Mouse (Mus musculus) limb, embryonic 13.5 days (tissue): ENCODE data around the gene Erf. TPM values are rescaled to one million over a fixed set of nuclear protein-coding genes. Genes with fewer than 3 reads are reported as not detected.
A peak's percentile ranks its signal among the peaks of the same experiment; 100 is the strongest.
"Not testable (repeated sequence)": the region's sequence is repeated elsewhere in the genome, so short reads cannot be mapped to it uniquely, and the experiment has no call there.

Source experiments
- ATAC-seq: fragments of 200-750 bp; cut with Nextera tagmentation; 2 replicates; pipeline ENCODE4 v1.8.0; 2017; ENCODE audit warnings: low read depth, moderate number of reproducible peaks, moderate TSS enrichment; ENCODE audit not compliant: low FRiP score
- H3K27ac ChIP-seq: fragments of 300-500 bp; sonication (generic); 2 replicates; pipeline ENCODE4 v1.5.1; 2015; ENCODE audit warnings: inconsistent platforms, mild to moderate bottlenecking, moderate library complexity
- H3K27me3 ChIP-seq: fragments of 300-500 bp; sonication (generic); 2 replicates; pipeline ENCODE4 v1.6.1; 2015; ENCODE audit warnings: mild to moderate bottlenecking, inconsistent platforms
- H3K36me3 ChIP-seq: fragments of 300-500 bp; sonication (generic); 2 replicates; pipeline ENCODE4 v1.6.1; 2015; ENCODE audit warnings: inconsistent platforms, mild to moderate bottlenecking, moderate library complexity
- H3K4me1 ChIP-seq: fragments of 300-500 bp; sonication (generic); 2 replicates; pipeline ENCODE4 v1.6.1; 2015; ENCODE audit warnings: inconsistent platforms
- H3K4me2 ChIP-seq: fragments of 300-500 bp; sonication (generic); replicated peaks from 2 replicates; pipeline ENCODE4 v1.6.1; 2015; ENCODE audit warnings: inconsistent platforms, mild to moderate bottlenecking, moderate library complexity
- H3K4me3 ChIP-seq: fragments of 300-500 bp; sonication (generic); 2 replicates; pipeline ENCODE4 v1.5.1; 2015; ENCODE audit warnings: moderate library complexity, mild to moderate bottlenecking, inconsistent platforms
- H3K9ac ChIP-seq: fragments of 300-500 bp; sonication (generic); 2 replicates; pipeline ENCODE4 v1.6.1; 2015; ENCODE audit warnings: mild to moderate bottlenecking, inconsistent platforms
- H3K9me3 ChIP-seq: fragments of 300-500 bp; sonication (generic); 2 replicates; pipeline ENCODE4 v1.6.1; 2016; ENCODE audit warnings: inconsistent platforms
- whole genome bisulfite sequencing: fragments of 180-500 bp; shearing (Covaris S2); methylation state at CpG from one replicate; pipeline ENCODE4 v1.1.7; 2015; 5-methylcytosine and 5-hydroxymethylcytosine counted together
- polyA plus RNA-seq: library from polyadenylated mRNA; unstranded; fragments of >200 nt; fragmentation: Nextera tagmentation; extraction: Ambion mirVana; gene quantifications from 2 replicates; pipeline ENCODE4 v1.2.1, GENCODE M21; 2015

The Erf gene
- polyA plus RNA-seq, 1 experiment from 2014 or later: 25.6 TPM

DNA sequence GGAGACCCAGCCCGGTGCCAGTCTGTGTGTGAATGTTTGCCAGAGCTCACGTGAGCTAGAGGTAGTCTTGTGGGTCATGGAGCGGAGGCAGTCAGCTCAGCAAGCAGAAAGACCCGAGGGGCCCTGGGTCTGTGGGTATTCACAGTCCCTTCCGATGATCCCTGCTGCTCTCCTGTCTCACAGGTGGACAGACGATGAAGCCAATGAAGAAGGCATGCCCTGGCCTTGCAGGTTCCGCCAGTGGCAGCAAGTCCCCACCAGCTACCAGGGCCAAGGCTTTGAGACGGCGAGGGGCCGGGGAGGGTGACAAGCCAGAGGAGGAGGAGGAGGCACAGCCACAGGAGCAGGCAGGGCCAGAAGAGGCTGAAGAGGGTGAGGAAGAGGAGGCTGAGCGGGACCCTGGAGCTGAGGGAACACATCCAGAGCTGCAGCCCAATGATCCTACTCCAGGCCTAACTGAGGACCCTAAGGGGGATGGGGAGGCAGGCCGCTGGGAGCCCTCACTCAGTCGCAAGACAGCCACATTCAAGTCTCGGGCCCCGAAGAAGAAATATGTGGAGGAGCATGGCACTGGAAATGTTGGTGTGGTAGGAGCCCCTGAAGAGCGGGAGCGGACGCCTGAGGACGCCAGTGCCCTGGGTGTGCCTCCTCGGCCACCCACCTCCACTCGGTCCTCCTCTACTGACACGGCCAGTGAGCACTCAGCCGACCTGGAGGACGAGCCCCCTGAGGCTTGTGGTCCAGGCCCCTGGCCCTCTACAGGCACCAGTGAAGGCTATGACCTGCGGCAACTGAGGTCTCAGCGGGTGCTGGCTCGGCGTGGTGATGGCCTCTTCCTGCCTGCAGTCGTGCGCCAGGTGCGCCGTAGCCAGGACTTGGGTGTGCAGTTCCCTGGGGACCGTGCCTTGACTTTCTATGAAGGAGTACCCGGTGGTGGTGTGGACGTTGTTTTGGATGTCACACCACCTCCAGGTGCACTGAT is 20.4 kb upstream of the Erf start:
- H3K27me3 ChIP-seq: no peaks in the 10 kb centered on the region
- H3K4me1 ChIP-seq: peaks cover 52% of the 10 kb centered on the region
- no peak overlapping the region for H3K4me2 ChIP-seq
- no peak for ATAC-seq
- H3K9me3 ChIP-seq: no peaks in the 10 kb centered on the region
- no peak overlapping the region for H3K27ac ChIP-seq
- H3K4me3 ChIP-seq: no peak overlapping the region
- WGBS: 88% methylated on average over 35 of the region's 35 CpGs
- H3K9ac ChIP-seq: peak overlapping the region; percentile 13; the same call in 1 of the 2 replicates
- peaks cover 44% of the 10 kb centered on the region for H3K36me3 ChIP-seq

DNA sequence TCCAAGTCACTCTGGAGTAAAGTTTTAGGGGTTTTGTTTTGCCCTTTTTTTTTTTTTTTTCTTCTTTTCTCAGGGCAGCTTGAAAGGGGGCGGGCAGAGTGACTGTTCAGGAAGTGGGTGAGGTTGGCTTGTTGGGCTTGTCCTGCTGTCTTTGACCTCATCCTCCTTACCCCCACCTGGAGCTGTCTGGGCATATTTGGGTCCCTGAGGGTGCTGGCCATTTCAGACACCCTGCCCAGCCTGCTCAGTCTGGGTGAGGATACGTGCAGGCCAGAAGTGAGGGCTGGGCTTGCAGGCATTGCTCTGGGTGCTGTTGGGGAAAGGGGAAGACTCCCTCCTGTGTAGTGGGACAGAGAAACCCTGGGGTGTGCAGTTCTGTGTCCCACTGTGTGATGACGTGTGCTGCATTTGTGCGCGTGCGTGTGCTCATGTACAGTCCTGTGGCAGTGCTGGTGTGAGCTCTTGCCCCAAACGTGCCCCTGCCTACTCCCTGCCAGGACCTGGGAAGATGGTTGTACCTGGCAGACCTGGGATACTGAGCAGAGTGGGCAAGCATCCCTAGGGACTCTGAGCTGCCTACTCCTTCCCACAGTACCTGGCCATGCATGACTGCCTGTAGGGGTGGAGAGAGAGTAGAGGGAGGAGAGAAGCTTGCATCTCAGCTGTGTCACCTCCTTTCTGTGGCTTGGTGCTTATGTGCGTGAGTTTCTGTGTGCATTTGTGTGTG is 19.1 kb upstream of the Erf start:
- Histone ChIP-seq H3K9ac (peak overlapping the region; percentile 78), H3K36me3 (peaks cover 37% of the 10 kb centered on the region), H3K9me3 (no peaks in the 10 kb centered on the region), H3K4me1 (peaks cover 40% of the 10 kb centered on the region), H3K4me3 (peak overlapping the region; percentile 75), H3K27me3 (no peaks in the 10 kb centered on the region), H3K27ac (no peak overlapping the region; the same call in 1 of the 2 replicates), H3K4me2 (peak overlapping the region; percentile 74)
- WGBS: 88% methylated on average over 8 of the region's 8 CpGs
- no peak for ATAC-seq

DNA sequence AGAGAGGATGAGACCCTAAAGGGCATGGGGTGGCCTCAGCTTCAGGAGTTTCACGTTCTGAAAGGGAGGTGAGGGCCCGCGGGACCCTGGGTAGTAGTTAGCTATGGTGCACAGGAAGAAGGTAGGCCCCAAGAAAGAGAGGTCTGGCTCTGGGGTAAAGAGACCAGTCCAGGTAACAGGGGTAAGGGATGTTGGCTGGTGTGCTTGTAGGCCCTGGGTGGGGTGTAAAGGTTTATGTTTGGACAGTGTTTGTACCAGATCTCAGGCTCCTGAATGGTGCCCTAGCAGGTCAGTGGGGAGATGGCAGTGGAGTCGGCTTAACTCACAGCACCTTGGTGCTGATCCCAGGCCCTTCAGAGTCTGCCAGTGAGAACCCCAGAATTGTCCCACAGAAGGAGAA is 18.5 kb upstream of the Erf start:
- Histone ChIP-seq H3K4me3 (peak overlapping the region; percentile 75), H3K36me3 (peaks cover 34% of the 10 kb centered on the region), H3K27ac (peak overlapping the region; percentile 72; the same call in 1 of the 2 replicates), H3K9ac (peak overlapping the region; percentile 78), H3K4me2 (peak overlapping the region; percentile 74), H3K4me1 (peaks cover 33% of the 10 kb centered on the region), H3K27me3 (no peaks in the 10 kb centered on the region), H3K9me3 (no peaks in the 10 kb centered on the region)
- ATAC-seq: no peak
- 52% methylated on average over 4 of the region's 4 CpGs for WGBS

DNA sequence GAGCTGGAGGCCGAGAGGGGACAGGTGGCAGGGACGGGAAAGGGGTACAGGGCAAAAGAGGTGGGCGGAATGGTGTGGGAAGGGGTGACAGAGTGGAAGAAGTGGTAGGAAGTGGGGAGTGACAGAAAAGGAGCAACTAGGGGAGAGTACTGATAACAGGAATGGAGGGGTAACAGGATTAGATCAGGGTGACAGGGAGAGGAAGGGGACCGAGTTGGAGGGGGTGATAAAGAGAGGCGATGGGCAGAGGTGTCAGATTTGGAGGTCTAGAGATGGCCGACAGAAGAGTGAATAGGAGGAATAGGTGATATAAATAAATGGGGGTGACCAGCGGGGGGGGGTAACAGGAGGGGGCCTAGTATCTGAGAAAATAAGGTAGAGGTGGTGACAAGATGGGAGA is 18.0 kb upstream of the Erf start:
- no peaks in the 10 kb centered on the region for H3K9me3 ChIP-seq

DNA sequence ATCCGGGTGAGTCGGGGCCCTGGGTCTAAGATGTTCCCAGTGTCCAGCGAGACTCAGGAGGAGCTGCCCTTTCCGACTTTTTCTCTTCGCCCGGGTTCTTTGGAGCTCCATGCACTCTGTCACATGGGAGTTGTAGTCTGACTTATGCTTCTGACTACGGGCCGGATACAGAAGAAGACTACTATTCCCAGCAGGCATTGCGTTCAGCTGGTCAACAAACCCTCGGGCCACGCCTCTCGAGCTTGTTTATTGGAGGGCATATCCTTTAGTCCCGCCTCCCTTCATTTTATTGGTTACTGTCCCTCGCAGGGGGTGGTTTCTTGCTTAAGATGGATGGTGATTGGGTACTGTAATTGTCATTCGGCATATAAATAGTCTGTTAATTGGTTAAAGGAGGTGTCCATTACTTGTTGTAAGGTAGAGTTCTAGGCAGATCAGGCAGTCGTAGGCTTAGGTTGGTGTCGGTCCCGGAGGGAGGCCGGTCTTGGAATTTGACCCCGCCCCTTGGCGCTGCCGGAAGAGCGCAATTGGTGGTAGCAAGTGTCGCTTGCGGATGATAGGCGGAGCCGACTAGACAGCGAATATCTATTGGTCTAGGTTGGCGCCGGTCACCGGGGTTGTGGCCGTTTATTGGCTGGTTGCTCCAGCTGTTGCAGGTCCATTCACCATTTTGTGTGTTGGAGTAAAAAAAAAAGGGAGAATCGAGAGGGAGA is 17.3 kb upstream of the Erf start:
- 0% methylated on average over 33 of the region's 33 CpGs for WGBS
- Histone ChIP-seq H3K4me1 (peaks cover 23% of the 10 kb centered on the region), H3K36me3 (peaks cover 23% of the 10 kb centered on the region), H3K9me3 (no peaks in the 10 kb centered on the region), H3K27ac (peak overlapping the region; percentile 91), H3K4me3 (peak overlapping the region; percentile 75), H3K27me3 (no peaks in the 10 kb centered on the region), H3K9ac (peak overlapping the region; percentile 78), H3K4me2 (peak overlapping the region; percentile 74)
- ATAC-seq: peak; percentile 96

More for the DNA sequence above, 18.0 kb upstream of the Erf start:
- Histone ChIP-seq H3K36me3 (peaks cover 30% of the 10 kb centered on the region), H3K4me2 (peak overlapping the region; percentile 74), H3K27me3 (no peaks in the 10 kb centered on the region), H3K4me3 (peak overlapping the region; percentile 75), H3K9ac (peak overlapping the region; percentile 78), H3K27ac (peak overlapping the region; percentile 72; the same call in 1 of the 2 replicates), H3K4me1 (peaks cover 29% of the 10 kb centered on the region)
- under 1% methylated on average over 7 of the region's 7 CpGs for WGBS
- ATAC-seq: no peak

DNA sequence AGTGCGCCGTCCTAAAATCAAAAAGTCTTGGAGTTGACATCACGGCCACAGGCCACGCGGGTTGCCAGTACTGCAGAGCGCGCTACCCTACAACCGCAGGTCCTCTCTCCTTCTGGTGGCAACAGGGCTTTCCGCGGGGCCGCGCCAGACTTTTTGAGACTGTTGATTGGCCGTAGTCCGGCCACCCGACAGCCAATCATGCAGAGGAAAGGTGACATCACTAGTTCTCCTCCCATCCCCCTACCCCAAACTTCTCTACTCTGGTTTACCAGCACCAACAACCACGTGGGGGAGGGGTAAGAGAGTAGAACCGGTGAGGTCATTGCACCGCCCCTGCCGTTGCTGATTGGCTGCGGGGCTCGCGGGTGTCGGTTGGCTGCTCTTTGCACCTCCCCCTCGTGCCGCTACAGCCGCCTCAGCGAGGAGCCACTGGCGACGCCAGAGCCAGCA is 16.8 kb upstream of the Erf start, which contains the start of gene Cic:
Gene Cic (plus strand): TSS at position 404 of the 450 bp plus-strand sequence.
- WGBS: under 1% methylated on average over 29 of the region's 29 CpGs
- H3K27ac ChIP-seq: peak within 1 kb of the TSS; percentile 91
- H3K9ac ChIP-seq: peak within 1 kb of the TSS; percentile 78
- no peaks in the 10 kb centered on the region for H3K27me3 ChIP-seq
- peaks cover 17% of the 10 kb centered on the region for H3K36me3 ChIP-seq
- H3K4me3 ChIP-seq: peak within 1 kb of the TSS; percentile 75
- no peaks in the 10 kb centered on the region for H3K9me3 ChIP-seq
- ATAC-seq: peak; percentile 87
- H3K4me1 ChIP-seq: peaks cover 23% of the 10 kb centered on the region
- peak within 1 kb of the TSS; percentile 74 for H3K4me2 ChIP-seq

DNA sequence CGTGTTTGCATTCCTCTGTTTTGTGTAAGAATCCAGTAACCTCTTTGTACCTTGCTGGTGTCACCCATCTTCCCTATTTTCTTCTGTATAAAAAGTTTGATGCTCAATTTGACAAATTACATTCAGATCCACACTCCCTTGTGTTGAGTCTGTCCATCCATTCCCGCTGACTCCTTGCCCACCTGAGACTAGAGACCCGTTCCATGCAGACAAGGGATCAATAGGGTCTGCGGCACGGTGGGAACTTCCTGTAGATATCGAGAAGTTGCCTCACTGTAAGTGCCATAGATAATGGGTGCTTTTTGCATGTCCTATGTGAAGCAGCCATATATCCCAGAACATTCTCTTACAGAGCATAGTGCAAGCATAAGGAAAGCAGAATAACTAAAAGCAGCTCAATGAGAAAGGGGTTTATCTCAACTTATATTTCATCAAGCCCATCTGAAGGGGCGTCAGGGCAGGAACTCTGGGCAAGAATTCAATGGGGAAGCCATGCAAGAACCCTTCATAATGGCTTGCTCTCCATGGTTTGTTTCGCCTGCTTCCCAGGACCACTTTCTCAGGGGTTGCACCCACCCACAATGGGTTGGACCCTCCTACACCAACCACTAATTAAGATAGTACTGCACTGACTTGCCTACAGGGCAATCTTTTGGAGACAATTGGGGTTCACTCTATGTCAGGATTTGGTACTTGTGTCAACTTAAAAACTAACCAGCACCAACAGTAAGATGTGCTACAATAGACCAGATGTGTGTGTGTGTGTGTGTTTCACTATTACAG is 15.8 kb upstream of the Erf start:
- H3K36me3 ChIP-seq: peaks cover 8% of the 10 kb centered on the region

DNA sequence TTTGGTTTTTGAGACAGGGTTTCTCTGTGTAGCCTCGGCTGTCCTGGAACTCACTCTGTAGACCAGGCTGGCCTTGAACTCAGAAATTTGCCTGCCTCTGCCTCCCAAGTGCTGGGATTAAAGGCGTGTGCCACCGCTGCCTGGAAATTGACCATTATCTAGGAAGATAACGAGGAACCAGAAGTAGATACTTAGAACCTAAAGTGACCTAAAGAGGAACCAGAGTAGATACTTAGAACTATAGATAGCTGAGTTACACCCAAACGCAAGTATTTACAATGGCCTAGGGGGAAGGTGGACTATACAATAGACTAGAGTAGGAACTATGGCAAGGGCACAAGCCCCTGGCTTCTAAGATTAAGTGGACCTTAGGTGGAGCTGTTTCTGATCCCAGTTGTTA is 15.2 kb upstream of the Erf start:
- ATAC-seq, H3K27ac ChIP-seq, H3K9ac ChIP-seq, H3K4me2 ChIP-seq, H3K4me3 ChIP-seq, H3K9me3 ChIP-seq, H3K27me3 ChIP-seq, H3K36me3 ChIP-seq: not testable (repeated sequence)
- peaks cover 23% of the 10 kb centered on the region for H3K4me1 ChIP-seq
- WGBS: 89% methylated on average over 5 of the region's 5 CpGs

More for the DNA sequence above, 15.8 kb upstream of the Erf start:
- WGBS: 88% methylated on average over 8 of the region's 8 CpGs
- Histone ChIP-seq H3K9ac (no peak overlapping the region), H3K4me1 (peaks cover 23% of the 10 kb centered on the region), H3K27ac (no peak overlapping the region), H3K4me2 (peak overlapping the region; percentile 68), H3K4me3 (0 out of 2 replicates have a peak overlapping the region, but pooled peaks have one; percentile 75), H3K9me3 (no peaks in the 10 kb centered on the region), H3K27me3 (no peaks in the 10 kb centered on the region)
- ATAC-seq: no peak

DNA sequence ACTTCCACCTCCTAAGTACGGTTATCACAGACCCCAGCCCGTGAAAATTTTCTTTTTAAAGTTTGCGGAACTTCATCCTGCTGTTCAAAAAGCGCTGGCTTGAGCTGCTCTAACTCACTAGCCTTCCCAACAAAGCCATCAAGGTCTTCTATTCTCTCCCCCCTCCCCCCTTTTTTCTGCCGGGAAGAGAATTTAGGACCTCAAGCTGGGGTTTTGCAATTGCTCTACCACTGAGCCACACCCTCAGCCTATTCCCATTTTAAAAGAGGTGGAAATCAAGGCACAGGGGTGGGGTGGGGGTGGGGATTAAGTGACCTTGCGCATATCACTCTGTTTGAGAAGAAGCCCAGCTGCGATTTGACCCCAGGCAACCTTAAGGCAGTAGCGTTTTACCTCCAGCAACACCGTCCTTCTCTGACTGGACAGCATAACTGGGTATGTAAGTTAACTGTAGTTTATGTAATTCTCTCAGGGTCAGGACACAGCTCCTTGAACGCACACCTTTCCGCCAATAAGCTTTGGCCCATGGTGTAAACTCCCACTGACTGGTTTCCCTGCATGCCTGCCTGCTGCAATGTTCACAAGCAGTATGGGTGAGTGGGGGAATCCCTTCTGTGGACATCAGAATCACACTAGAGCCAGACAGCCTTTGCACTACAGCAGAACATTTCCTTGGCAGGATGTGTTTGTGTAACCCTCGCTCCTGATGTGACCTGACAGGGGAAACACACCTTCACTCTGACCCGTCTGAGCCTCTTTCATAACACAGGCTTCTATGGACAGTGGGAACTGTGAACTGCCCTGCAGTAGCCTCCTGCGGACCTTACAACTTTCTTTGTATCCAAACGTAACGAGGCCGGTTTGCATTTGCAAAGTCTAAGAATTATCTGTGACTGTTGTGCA is 13.7 kb upstream of the Erf start:
- no peaks in the 10 kb centered on the region for H3K36me3 ChIP-seq
- peaks cover 12% of the 10 kb centered on the region for H3K4me1 ChIP-seq
- no peak overlapping the region for H3K9ac ChIP-seq
- no peak overlapping the region for H3K4me2 ChIP-seq
- no peaks in the 10 kb centered on the region for H3K9me3 ChIP-seq
- no peaks in the 10 kb centered on the region for H3K27me3 ChIP-seq
- H3K4me3 ChIP-seq: no peak overlapping the region
- H3K27ac ChIP-seq: no peak overlapping the region
- ATAC-seq: no peak
- 33% methylated on average over 17 of the region's 17 CpGs for WGBS

DNA sequence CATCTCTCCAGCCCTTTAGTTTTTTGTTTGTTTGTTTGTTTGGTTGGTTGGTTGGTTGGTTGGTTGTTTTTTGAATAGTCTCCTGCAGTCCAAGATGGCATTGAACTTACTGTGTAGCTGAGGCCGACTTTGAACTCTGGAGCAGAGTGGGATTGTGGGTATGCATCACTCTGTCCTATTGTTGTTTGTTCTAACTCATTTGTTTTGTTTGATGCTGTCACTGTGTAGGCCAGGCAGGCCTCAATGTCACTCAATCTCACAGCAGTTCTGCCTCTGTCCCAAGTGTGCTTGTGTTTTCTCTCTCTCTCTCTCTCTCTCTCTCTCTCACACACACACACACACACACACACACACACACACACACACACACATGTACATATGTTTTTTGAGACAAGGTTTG is 11.3 kb upstream of the Erf start:
- no peak overlapping the region for H3K4me3 ChIP-seq
- H3K36me3 ChIP-seq: no peaks in the 10 kb centered on the region
- H3K9me3 ChIP-seq: no peaks in the 10 kb centered on the region
- no peak overlapping the region for H3K9ac ChIP-seq
- H3K4me1 ChIP-seq: peaks cover 4% of the 10 kb centered on the region
- H3K4me2 ChIP-seq: no peak overlapping the region
- no peaks in the 10 kb centered on the region for H3K27me3 ChIP-seq
- ATAC-seq: no peak
- WGBS: 95% methylated on average over 1 of the region's 1 CpGs
- no peak overlapping the region for H3K27ac ChIP-seq
